Mouse (Mus musculus): Measurements from ENCODE around the gene Kcnip3. TPM values are rescaled to one million over a fixed set of nuclear protein-coding genes. Genes with fewer than 3 reads are reported as not detected.

The Kcnip3 gene
- total RNA-seq, 2 experiments from 2014 or later, result 0.28 to 0.31 TPM

- H3K27ac ChIP-seq, result peak overlapping the region; percentile 28
- no peak for TF ChIP-seq CTCF (IDR thresholded peaks at IDR 0.05)
- H3K4me3 ChIP-seq, result peak overlapping the region; percentile 81
- peak; percentile 36 for DNase-seq
- intact Hi-C loops (cut with DNase I), result no loop called here
These were observed 39.9 kb downstream of the Kcnip3 start for GRCm38 (mm10) chr2:127481841-127482532.

GRCm38 (mm10) chr2:127479763-127480162 is 42.1 kb downstream of the Kcnip3 start:
- Histone ChIP-seq H3K27ac (no peak overlapping the region), H3K4me3 (no peak overlapping the region)
- DNase-seq, result no peak
- intact Hi-C loops (cut with DNase I), result no loop called here
- TF ChIP-seq CTCF (IDR thresholded peaks at IDR 0.05), result no peak

- no peak for DNase-seq
- intact Hi-C loops (cut with DNase I), result no loop called here
- TF ChIP-seq CTCF (IDR thresholded peaks at IDR 0.05), result no peak
These were observed 42.7 kb downstream of the Kcnip3 start for GRCm38 (mm10) chr2:127479210-127479609.

GRCm38 (mm10) chr2:127472279-127472678 is 49.6 kb downstream of the Kcnip3 start:
- no peak for DNase-seq
- TF ChIP-seq CTCF (IDR thresholded peaks at IDR 0.05), result no peak
- intact Hi-C loops (cut with DNase I), result no loop called here
- no peak overlapping the region for H3K4me3 ChIP-seq
- no peak overlapping the region for H3K27ac ChIP-seq

More at GRCm38 (mm10) chr2:127479210-127479609, 42.7 kb downstream of the Kcnip3 start:
- Histone ChIP-seq H3K4me3 (no peak overlapping the region), H3K27ac (no peak overlapping the region)

- intact Hi-C loops (cut with DNase I), result no loop called here
- H3K27ac ChIP-seq, result no peak overlapping the region
- no peak overlapping the region for H3K4me3 ChIP-seq
- TF ChIP-seq CTCF (IDR thresholded peaks at IDR 0.05), result no peak
- DNase-seq, result no peak
These were observed 50.6 kb downstream of the Kcnip3 start for GRCm38 (mm10) chr2:127471281-127471680.

GRCm38 (mm10) chr2:127470661-127471060 is 51.2 kb downstream of the Kcnip3 start:
- TF ChIP-seq CTCF (IDR thresholded peaks at IDR 0.05), result no peak
- intact Hi-C loops (cut with DNase I), result no loop called here
- no peak for DNase-seq
- Histone ChIP-seq H3K4me3 (no peak overlapping the region), H3K27ac (no peak overlapping the region)

- Histone ChIP-seq H3K4me3 (no peak overlapping the region), H3K27ac (no peak overlapping the region)
- intact Hi-C loops (cut with DNase I), result no loop called here
- DNase-seq, result no peak
- TF ChIP-seq CTCF (IDR thresholded peaks at IDR 0.05), result no peak
These were observed 51.7 kb downstream of the Kcnip3 start for GRCm38 (mm10) chr2:127470183-127470582.

- Histone ChIP-seq H3K27ac (no peak overlapping the region; the same call in 1 of the 2 replicates), H3K4me3 (no peak overlapping the region)
- TF ChIP-seq CTCF (IDR thresholded peaks at IDR 0.05), result peak; percentile 94
- intact Hi-C loops (cut with DNase I), result loop anchor here (1.0 kb wide), 2 partner anchors 39 to 97 kb away; no protein-coding TSS in a partner anchor
- peak; percentile 73 for DNase-seq
These were observed 59.6 kb downstream of the Kcnip3 start for GRCm38 (mm10) chr2:127462314-127462713.

GRCm38 (mm10) chr2:127461351-127461750 is 60.5 kb downstream of the Kcnip3 start:
- intact Hi-C loops (cut with DNase I), result no loop called here
- TF ChIP-seq CTCF (IDR thresholded peaks at IDR 0.05), result no peak
- Histone ChIP-seq H3K4me3 (no peak overlapping the region), H3K27ac (no peak overlapping the region)
- no peak for DNase-seq

GRCm38 (mm10) chr2:127459341-127459740 is 62.6 kb downstream of the Kcnip3 start:
- Histone ChIP-seq H3K4me3 (no peak overlapping the region), H3K27ac (no peak overlapping the region)
- intact Hi-C loops (cut with DNase I), result no loop called here
- no peak for TF ChIP-seq CTCF (IDR thresholded peaks at IDR 0.05)
- no peak for DNase-seq

- DNase-seq, result peak; percentile 72
- H3K27ac ChIP-seq, result no peak overlapping the region
- intact Hi-C loops (cut with DNase I), result loop anchor here (2.0 kb wide), 1 partner anchor 91 kb away; the partner anchor contains the start of gene Adra2b
- H3K4me3 ChIP-seq, result no peak overlapping the region
- TF ChIP-seq CTCF (IDR thresholded peaks at IDR 0.05), result peak; percentile 96
These were observed 68.1 kb downstream of the Kcnip3 start for GRCm38 (mm10) chr2:127453764-127454163.

GRCm38 (mm10) chr2:127453141-127453540 is 68.8 kb downstream of the Kcnip3 start:
- intact Hi-C loops (cut with DNase I), result loop anchor here (2.0 kb wide), 1 partner anchor 90 kb away; the partner anchor contains the start of gene Adra2b

GRCm38 (mm10) chr2:127451748-127452147 is 70.1 kb downstream of the Kcnip3 start:
- Histone ChIP-seq H3K4me3 (no peak overlapping the region), H3K27ac (no peak overlapping the region)
- DNase-seq, result no peak
- intact Hi-C loops (cut with DNase I), result loop anchor here (2.0 kb wide), 1 partner anchor 89 kb away; the partner anchor contains the start of gene Adra2b
- TF ChIP-seq CTCF (IDR thresholded peaks at IDR 0.05), result no peak

More at GRCm38 (mm10) chr2:127453141-127453540, 68.8 kb downstream of the Kcnip3 start:
- DNase-seq, result no peak
- no peak for TF ChIP-seq CTCF (IDR thresholded peaks at IDR 0.05)
- Histone ChIP-seq H3K4me3 (no peak overlapping the region), H3K27ac (no peak overlapping the region)

GRCm38 (mm10) chr2:127449691-127450090 is 72.2 kb downstream of the Kcnip3 start:
- Histone ChIP-seq H3K27ac (no peak overlapping the region), H3K4me3 (no peak overlapping the region)
- no peak for TF ChIP-seq CTCF (IDR thresholded peaks at IDR 0.05)
- no peak for DNase-seq
- intact Hi-C loops (cut with DNase I), result no loop called here
